Mouse (Mus musculus) CD4-positive naive resting alpha-beta T cell, adult 57 days (primary cell): ENCODE results near the gene Tmem69. TPM values are rescaled to one million over a fixed set of nuclear protein-coding genes. Genes with fewer than 3 reads are reported as not detected.

Experiments used
- total RNA-seq: library from RNA; stranded (reverse); gene quantifications from one replicate; pipeline ENCODE4 v1.2.4, GENCODE M21; 2023

Gene Tmem69
- 8.0 TPM for total RNA-seq

GRCm38 (mm10) chr4:116555413-116556300 lies at the start of gene Tmem69:
TSS of gene Tmem69 (minus strand) at chr4:116555936.

GRCm38 (mm10) chr4:116596379-116596778 lies 40.6 kb upstream of the Tmem69 start, which contains the start of gene Ccdc17:
TSS of gene Ccdc17 (plus strand) at chr4:116596654.

GRCm38 (mm10) chr4:116557306-116558121 lies 1.8 kb upstream of the Tmem69 start, which contains the start of gene Gpbp1l1:
TSS of gene Gpbp1l1 (plus strand) at chr4:116557658.

GRCm38 (mm10) chr4:116507425-116508218 lies 48.1 kb downstream of the Tmem69 start, which contains the start of gene Ipp:
TSS of gene Ipp (plus strand) at chr4:116507549.

Other genes starting within 250 kb of the Tmem69 start
- gene Mast2, start 91.8 kb downstream of the Tmem69 start, total RNA-seq, result 24.2 TPM
- gene Ipp, start 48.4 kb downstream of the Tmem69 start, total RNA-seq, result 10.4 TPM
- gene Gpbp1l1, start 1.7 kb upstream of the Tmem69 start, total RNA-seq, result 128 TPM
- gene Ccdc17, start 40.7 kb upstream of the Tmem69 start, total RNA-seq, result 8.2 TPM
- 103 TPM for gene Nasp, start 72.0 kb upstream of the Tmem69 start, total RNA-seq
- 176 TPM for gene Akr1a1, start 95.7 kb upstream of the Tmem69 start, total RNA-seq
- gene Prdx1, start 129.6 kb upstream of the Tmem69 start, total RNA-seq, result 165 TPM
- 3.5 TPM for gene Mmachc, start 152.5 kb upstream of the Tmem69 start, total RNA-seq
- 18.4 TPM for gene Ccdc163, start 152.6 kb upstream of the Tmem69 start, total RNA-seq
- gene Tesk2, start 165.0 kb upstream of the Tmem69 start, total RNA-seq, result 7.8 TPM